Mouse (Mus musculus): Measurements from ENCODE around the gene Hist1h4b.

Hist1h4b gene

DNA sequence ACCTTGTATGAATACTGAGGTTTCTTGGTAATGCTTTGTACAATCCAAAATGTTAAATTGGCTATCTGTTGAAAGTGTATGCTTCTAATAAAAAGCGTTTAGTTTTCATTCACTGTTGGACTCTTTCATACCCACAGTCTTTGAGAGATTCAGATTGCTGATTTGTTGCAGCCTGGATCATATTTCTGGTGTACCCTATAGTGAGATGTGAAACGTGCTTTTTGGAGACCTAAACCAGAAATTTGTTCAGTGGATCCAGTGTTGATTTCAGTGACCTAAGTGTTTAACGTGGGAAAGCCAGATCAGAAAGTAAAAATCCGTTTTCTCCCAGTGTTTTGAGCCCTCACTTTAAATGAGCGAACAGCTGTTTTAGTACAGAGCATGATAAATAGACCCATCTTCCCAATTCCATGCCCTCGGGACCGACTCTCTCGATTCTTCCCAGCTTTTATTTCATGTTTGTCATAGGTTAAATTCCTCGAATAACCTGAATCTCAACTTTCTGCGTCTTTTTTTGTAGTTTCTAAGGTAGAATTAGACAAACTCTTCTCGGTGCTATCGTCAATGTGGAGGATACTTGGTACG is 16.5 kb upstream of the Hist1h4b start:
- ATAC-seq (ENCODE audit: low TSS enrichment): no peak

DNA sequence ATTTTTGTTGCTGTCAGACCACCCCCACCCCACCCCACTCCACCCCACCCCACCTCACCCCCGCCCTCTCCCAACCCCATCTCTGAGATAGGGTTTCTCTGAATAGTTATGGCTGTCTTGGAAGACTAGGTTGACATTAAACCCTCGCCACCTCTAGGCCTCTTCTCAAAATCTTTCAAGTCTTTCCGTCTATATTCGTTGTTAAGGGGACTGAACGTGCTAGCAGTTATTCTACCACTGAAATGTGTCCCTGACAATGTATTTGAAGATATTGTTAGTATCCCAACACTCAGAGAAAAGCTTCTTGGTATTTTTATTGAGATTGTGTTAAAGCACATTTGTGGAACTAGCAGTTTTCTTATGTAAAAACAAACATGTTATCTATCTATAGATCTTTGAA is 15.9 kb upstream of the Hist1h4b start:
- ATAC-seq (ENCODE audit: low TSS enrichment): no peak

- no peak for ATAC-seq (ENCODE audit: low TSS enrichment)
Observed at GRCm38 (mm10) chr13:23742007-23742406, 14.8 kb upstream of the Hist1h4b start.

- no peak for ATAC-seq (ENCODE audit: low TSS enrichment)
Observed at GRCm38 (mm10) chr13:23743215-23743614, 13.6 kb upstream of the Hist1h4b start.

GRCm38 (mm10) chr13:23743963-23744362 is 12.8 kb upstream of the Hist1h4b start:
- no peak for ATAC-seq (ENCODE audit: low TSS enrichment)

DNA sequence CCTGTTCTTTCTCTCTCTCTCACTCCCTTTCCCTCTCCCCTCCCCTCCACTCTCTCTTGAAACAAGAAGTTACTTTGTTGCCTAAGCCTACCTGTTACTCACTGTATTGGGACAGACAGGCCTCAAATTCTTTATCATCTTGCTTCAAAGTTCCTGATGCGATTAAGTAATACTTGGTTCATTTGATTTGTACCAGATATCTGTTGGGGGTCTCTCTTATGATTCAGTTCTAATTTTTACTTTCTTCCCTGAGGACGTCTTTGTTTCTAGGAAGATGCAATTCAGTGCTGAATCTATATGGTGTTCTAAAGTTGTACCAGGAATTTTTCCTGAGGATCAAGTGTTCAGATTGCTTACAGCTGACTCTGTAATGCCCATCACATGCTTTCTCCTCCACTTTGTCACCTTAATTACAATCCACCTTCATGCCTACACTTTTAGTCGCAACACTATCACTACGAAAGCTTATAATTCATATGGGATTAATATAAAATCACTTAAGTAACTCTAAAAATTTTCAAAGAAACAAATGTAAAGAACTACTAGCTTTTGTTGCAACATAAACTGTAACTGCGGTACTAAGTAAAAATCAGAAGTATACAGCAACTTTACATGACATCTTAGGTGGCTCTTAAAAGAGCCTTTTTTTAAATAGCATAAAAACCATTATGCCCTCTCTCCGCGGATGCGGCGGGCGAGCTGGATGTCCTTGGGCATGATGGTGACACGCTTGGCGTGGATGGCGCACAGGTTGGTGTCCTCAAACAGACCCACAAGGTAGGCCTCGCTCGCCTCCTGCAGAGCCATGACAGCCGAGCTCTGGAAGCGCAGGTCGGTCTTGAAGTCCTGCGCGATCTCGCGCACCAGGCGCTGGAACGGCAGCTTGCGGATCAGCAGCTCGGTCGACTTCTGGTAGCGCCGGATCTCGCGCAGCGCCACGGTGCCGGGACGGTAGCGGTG is 12.1 kb upstream of the Hist1h4b start:
- ATAC-seq (ENCODE audit: low TSS enrichment): no peak

DNA sequence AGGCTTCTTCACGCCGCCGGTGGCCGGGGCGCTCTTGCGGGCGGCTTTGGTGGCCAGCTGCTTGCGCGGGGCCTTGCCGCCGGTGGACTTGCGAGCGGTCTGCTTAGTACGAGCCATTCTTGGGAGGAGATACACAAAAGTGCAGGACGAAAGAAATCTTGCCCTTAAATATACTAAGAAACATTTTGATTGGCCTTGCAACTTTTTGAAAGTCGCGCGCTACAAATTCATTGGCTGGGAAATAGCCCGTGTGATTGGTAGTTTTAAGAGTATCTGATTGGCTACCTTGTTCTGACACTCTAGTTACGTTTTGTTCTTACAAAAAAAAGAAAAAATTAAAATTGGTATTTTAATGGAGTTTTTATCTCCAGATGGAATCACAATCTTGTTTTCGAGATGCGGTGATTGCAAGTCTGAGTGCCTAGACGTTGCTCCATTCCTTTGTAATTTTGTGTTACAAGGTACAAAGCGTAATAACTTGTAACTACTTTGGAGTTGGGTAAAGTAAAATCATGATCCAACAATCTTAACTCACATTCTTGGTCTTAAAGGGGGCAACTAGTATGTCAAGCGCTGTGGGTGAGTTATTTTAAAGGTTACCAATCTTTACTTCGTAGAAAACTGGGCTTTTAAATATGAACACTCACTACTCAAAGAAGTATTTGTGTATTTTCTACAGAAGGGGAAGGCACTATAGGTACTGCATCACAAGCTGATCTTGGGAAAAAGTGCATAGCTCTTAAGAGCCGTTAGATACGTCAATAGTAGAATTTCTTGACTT is 11.2 kb upstream of the Hist1h4b start, which contains the start of gene Hist1h3c:
Gene Hist1h3c, minus strand, starts transcription at position 222 of the 781 bp plus-strand sequence.
- ATAC-seq (ENCODE audit: low TSS enrichment): peak; percentile 71

- ATAC-seq (ENCODE audit: low TSS enrichment): peak; percentile 97
Observed at GRCm38 (mm10) chr13:23746201-23747080, 10.4 kb upstream of the Hist1h4b start, which contains the start of gene Hist1h2bb. Gene Hist1h2bb, plus strand, starts transcription at chr13:23746734.

GRCm38 (mm10) chr13:23747081-23747891 is 9.5 kb upstream of the Hist1h4b start:
- no peak for ATAC-seq (ENCODE audit: low TSS enrichment)

DNA sequence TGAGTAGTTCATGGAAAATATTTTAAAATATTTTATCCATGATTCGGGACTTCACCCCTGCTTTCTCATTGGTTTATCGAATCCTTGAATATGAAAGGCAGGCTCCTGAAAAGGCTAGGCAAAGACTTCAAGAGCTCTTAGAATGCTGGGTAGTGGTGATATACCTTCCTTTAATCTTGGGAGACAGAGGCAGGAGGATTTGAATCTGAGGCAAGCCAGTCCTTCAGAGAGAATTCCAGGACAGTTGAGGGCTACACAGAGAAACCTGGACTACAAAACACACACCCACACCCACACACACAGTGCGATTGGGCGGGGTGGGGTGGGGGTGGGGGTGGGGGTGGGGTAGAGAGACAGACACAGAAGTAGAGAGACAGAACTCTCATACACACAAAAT is 8.9 kb upstream of the Hist1h4b start:
- no peak for ATAC-seq (ENCODE audit: low TSS enrichment)

DNA sequence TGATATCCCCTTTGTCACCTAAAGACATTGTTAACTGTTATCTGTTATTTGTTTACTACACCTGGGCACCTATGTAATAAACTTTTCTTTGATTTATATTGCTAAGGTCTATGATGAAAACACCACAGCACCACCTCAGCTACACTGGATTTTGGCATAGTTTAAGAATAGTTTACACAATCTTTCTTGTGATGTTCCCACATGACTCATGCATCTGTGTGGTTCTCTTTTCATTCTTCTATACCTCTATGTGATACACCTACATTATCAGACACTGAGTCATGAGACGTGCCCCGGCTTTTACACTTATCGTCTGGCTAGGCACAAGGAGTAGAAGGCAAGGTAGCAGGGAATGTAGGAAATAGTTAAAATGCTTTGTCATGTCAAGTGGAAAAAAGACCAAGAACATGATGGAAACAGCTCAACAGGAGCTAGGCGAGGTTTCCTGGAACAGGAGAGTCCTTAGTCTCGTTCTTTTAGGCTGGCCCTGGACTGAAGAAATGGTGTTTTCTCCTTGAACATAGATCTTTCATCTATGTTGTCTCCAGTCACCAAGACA is 7.2 kb upstream of the Hist1h4b start:
- ATAC-seq (ENCODE audit: low TSS enrichment): no peak

- ATAC-seq (ENCODE audit: low TSS enrichment): peak; percentile 73
Observed at GRCm38 (mm10) chr13:23750839-23751477, 5.9 kb upstream of the Hist1h4b start, which contains the start of gene Hist1h2ab. Gene Hist1h2ab, plus strand, starts transcription at chr13:23751126.

DNA sequence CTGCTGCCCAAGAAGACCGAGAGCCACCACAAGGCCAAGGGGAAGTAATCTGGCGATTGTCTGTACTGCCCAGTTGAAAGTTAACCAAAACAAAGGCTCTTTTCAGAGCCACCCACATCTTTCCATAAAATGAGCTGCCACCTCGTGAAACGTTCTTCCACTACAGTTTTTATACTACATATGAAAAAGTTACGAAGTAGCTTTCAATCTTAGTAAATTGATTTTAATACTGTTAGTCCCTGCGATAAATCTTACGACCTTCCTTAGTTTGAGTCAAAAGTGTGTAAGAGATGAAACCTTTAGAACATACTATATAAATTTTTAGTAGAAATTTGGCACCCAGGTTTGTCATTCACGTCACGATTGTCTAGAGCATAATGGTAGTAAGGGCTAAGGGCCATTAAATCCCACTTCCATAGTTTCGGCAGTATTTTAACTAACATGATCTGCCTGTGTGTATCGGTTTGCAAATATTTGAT is 5.3 kb upstream of the Hist1h4b start:
- no peak for ATAC-seq (ENCODE audit: low TSS enrichment)

- ATAC-seq (ENCODE audit: low TSS enrichment): peak; percentile 86
Observed at GRCm38 (mm10) chr13:23752067-23752741, 4.6 kb upstream of the Hist1h4b start, which contains the start of gene Hist1h3b. Gene Hist1h3b, plus strand, starts transcription at chr13:23752267.

DNA sequence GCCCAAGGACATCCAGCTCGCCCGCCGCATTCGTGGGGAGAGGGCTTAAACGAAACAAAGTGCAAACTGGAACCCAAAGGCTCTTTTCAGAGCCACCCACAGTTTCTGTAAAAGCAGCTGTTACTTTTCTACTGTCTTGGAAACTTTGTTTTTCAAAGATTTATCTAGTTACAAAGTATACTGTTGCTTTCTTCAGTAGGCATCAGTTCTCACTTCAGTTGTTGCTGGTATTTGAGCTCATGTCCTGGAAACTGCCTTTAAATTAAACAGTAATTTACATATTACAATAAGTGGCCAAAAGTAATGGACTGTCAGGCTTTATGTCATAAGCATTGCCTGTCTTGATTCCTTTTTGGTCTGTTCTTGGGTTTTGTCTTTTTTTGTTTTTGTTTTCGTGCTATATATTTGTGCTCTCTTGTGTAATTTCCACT is 4.1 kb upstream of the Hist1h4b start:
- no peak for ATAC-seq (ENCODE audit: low TSS enrichment)

DNA sequence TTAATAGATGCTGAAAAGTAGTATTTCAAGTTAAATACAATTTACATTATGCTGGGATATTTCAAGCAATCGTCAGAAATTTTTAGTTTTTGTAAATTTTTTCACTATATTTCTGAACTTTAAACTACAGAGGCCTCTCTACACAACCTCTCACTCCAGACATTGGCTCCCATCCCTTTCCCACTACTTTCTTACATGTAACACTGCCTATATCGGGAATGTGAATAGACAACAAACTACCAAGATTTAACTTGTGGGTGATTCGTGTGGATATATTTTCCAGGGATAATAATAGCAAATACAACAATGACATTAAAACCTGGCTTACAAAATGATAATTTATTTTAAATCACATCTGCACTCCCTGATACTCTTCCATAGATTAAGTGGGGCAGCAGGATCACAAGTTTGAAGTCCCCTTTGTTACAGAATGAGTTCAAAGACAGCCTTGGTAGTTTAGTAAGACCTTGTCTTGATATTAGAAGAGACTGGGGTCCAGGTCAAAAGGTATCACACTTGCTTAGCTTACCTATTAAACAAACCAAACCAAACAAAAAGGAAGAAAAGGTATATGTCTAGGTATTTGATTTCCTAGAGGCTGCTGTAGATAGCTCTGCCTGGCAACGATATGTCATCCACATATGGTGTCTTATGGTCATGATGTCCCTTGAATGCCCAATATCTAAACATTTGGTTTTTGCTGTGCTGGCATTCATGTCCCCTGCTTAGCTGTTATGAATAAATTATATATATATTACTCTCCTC is 3.3 kb upstream of the Hist1h4b start:
- ATAC-seq (ENCODE audit: low TSS enrichment): no peak

- ATAC-seq (ENCODE audit: low TSS enrichment): no peak
Observed at GRCm38 (mm10) chr13:23755000-23755399, 1.8 kb upstream of the Hist1h4b start.

Measured in frontal cortex, adult (tissue).